Mouse (Mus musculus): ENCODE measurements around the gene Dennd1c.

Dennd1c gene

DNA sequence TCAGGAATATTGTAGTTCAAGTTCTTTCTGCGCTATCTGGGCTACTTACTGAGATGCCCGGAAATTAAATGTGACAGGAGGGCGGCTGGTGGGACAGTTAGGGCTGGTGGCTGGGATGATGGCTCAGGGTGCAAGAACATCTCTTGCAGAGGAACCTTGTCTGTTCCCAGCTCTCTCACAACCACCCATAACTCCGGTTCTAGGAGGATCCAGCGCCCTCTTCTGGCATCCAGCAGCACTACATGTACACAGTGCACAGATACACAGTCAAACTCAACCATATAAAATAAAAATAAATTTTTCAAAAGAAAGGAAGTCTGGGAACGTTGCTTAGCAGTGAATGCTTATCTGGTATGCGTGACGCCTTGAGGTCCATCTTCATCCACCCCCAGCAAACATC is 39.3 kb downstream of the Dennd1c start:
- DNase-seq, result no peak

DNA sequence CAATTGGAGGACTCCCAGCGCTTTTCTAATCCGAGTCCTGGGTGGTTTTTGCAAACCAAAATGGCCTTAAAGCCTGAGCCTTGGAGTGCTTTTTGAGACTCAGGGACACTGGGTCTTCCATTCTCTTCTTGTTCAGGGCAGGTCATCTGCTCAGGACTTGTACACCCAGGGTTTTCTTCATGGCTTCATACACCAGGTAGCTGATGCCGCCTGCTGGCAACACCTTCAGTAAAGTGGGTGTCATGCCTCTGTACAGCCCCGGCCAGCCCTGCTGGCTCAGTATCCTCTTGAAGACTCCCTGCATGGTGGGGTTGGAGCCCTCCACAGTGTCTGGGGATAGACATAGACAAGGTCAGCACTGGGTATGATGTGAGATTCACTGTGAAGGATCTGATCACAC is 45.5 kb downstream of the Dennd1c start:
- no peak for DNase-seq

DNA sequence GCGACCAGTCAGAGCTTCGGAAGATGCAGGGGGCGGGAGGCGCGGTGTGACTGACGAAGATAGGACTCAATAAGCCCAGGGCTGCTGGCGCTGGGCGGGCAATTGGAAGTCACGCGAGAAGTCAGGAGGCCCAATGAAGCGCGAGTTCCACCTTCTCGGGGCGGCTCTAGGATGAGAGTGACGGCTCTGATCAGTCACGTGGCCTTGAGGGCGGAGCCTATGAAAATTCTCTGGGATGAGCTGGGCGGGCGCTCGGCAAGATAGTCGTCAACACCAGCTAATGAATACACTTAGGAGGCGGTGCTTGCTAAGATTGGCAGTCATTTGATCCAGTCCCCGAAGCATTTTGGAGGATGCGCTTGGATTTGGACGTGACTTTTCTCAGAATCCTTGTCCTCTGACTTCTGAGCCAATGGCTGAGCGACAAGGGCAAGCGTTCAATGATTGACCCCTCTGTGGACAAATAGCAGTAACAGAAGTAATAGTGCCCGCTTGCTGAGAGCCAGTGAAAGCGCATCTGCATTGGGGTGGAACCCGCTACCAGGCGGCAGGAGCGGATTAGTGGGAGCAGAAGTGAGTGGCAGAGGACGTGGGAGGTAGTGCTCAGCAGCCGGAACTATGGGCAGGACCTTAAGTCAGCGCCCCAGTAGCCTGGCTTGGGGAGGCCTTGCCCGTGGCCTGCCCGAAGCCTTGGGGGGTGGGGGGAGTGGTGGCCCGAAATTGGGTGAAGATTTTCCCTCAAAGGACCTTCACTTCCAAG is 46.5 kb downstream of the Dennd1c start:
- DNase-seq, result peak; percentile 100

- no peak for DNase-seq
Measured at GRCm38 (mm10) chr17:57030931-57031660, 47.2 kb downstream of the Dennd1c start, which contains the start of gene Khsrp. Khsrp (minus strand) TSS chr17:57031522.

DNA sequence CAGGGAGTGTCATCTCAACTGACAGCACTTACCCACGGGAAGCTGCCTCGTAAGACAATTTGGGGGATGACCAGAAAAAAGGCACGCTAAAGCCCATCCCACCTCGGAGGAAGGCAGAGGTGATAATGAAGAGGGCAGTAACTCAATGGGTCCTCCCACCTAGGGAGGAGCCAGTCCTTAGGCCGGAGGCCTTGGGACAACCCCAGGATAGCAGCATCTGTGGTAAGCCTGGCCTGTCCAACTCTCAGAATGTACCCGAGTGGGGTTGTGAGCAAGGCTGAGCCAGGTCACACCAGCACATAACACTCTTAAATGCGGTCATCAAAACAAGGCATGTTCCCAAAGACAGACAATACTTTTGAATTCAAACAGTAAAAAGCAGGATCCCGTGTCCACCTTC is 48.6 kb downstream of the Dennd1c start:
- no peak for DNase-seq

- no peak for DNase-seq
Measured at GRCm38 (mm10) chr17:57027471-57027870, 50.8 kb downstream of the Dennd1c start.

DNA sequence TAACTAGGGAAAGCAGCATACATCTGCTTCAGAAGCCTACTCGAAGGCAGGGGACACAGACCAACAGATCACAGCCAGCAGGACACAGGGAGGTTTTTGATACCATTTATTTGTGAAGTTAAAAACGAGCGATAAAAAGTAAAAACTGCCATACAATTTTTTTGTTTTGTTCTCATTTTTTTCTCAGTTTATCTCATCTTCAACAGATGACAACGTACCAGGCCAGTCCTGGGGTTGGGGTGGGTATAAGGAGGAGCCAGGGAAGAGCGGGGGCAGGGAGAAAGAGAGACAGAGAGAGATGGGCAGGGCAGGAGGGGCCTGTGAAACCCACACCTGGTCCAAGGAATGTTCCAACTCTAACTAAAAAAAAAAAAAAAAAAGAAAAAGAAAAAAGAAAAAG is 57.4 kb downstream of the Dennd1c start:
- no peak for DNase-seq

- no peak for DNase-seq
Measured at GRCm38 (mm10) chr17:57019693-57020092, 58.6 kb downstream of the Dennd1c start.

Measured in lung, postnatal 36 days (tissue).